Mouse (Mus musculus) CD4-positive, CD25-positive, alpha-beta regulatory T cell, adult 4 months (primary cell): Measurements from ENCODE around the gene AW551984. TPM values are rescaled to one million over a fixed set of nuclear protein-coding genes. Genes with fewer than 3 reads are reported as not detected.

Experiments used
- polyA plus RNA-seq, 2 experiments: library from polyadenylated mRNA; unstranded; fragments of 100-300 nt; shearing (Covaris generic); gene quantifications; one replicate each; pipeline ENCODE4 v1.2.1; 2017

AW551984 gene
- polyA plus RNA-seq, 2 experiments from 2014 or later: not detected

Other genes starting within 250 kb of the AW551984 start
- not detected for gene Olfr951, start 217.0 kb downstream of the AW551984 start, polyA plus RNA-seq
- gene Olfr952, start 177.3 kb downstream of the AW551984 start, polyA plus RNA-seq: not detected
- not detected for gene Olfr954, start 147.7 kb downstream of the AW551984 start, polyA plus RNA-seq
- gene Olfr955, start 132.5 kb downstream of the AW551984 start, polyA plus RNA-seq: not detected
- not detected for gene Olfr44, start 110.4 kb downstream of the AW551984 start, polyA plus RNA-seq
- gene Olfr957, start 88.6 kb downstream of the AW551984 start, polyA plus RNA-seq: not detected
- gene Olfr958, start 50.3 kb downstream of the AW551984 start, polyA plus RNA-seq: not detected
- gene Olfr959, start 28.8 kb downstream of the AW551984 start, polyA plus RNA-seq: not detected
- gene Olfr148, start 6.3 kb upstream of the AW551984 start, polyA plus RNA-seq: not detected
- not detected for gene Olfr960, start 17.0 kb upstream of the AW551984 start, polyA plus RNA-seq
- gene Olfr961, start 40.7 kb upstream of the AW551984 start, polyA plus RNA-seq: not detected
- not detected for gene Olfr963, start 62.8 kb upstream of the AW551984 start, polyA plus RNA-seq
- gene Olfr149, start 102.7 kb upstream of the AW551984 start, polyA plus RNA-seq: not detected
- gene Olfr965, start 107.0 kb upstream of the AW551984 start, polyA plus RNA-seq: not detected
- under 1 TPM in 1 of 2 experiments, not detected in 1; 0.35 TPM for gene Olfr150, start 126.6 kb upstream of the AW551984 start, polyA plus RNA-seq
- gene Olfr967, start 141.8 kb upstream of the AW551984 start, polyA plus RNA-seq: not detected
- gene Olfr968, start 178.8 kb upstream of the AW551984 start, polyA plus RNA-seq: not detected
- not detected for gene Olfr969, start 186.5 kb upstream of the AW551984 start, polyA plus RNA-seq
- gene Olfr970, start 204.5 kb upstream of the AW551984 start, polyA plus RNA-seq: not detected
- not detected for gene Olfr971, start 232.5 kb upstream of the AW551984 start, polyA plus RNA-seq